Mouse (Mus musculus) fat pad, adult 2 months (tissue): ENCODE measurements at regions not wholly inside any gene's neighbourhood (a gene's known extent, or its start where the extent isn't known, plus 50 kb on each side); places are given as distances from the start of the nearest gene placed in this dataset.

ENCODE experiments used
- DNase-seq: peaks from one replicate; pipeline ENCODE4 v3.0.0-alpha.2; 2011; ENCODE audit warnings: low read depth, low spot score; ENCODE audit errors: extremely low read depth

- DNase-seq: no peak
Observed at GRCm38 (mm10) chr2:124933876-124934275, 134.0 kb upstream of the Slc24a5 start.

GRCm38 (mm10) chr2:124948263-124948781, 119.6 kb upstream of the Slc24a5 start:
- no peak for DNase-seq

- no peak for DNase-seq
Observed at GRCm38 (mm10) chr2:124948812-124949211, 119.1 kb upstream of the Slc24a5 start.

GRCm38 (mm10) chr2:124952212-124952611, 115.7 kb upstream of the Slc24a5 start:
- no peak for DNase-seq

GRCm38 (mm10) chr2:124953015-124953414, 114.9 kb upstream of the Slc24a5 start:
- no peak for DNase-seq

GRCm38 (mm10) chr2:124955843-124956242, 112.1 kb upstream of the Slc24a5 start:
- no peak for DNase-seq

- no peak for DNase-seq
Observed at GRCm38 (mm10) chr2:124959431-124959830, 108.5 kb upstream of the Slc24a5 start.

GRCm38 (mm10) chr2:124971826-124972749, 95.8 kb upstream of the Slc24a5 start:
- DNase-seq: no peak

GRCm38 (mm10) chr2:124975106-124975505, 92.8 kb upstream of the Slc24a5 start:
- DNase-seq: no peak

GRCm38 (mm10) chr2:124990976-124991375, 76.9 kb upstream of the Slc24a5 start:
- no peak for DNase-seq

GRCm38 (mm10) chr2:125015007-125015406, 52.9 kb upstream of the Slc24a5 start:
- DNase-seq: no peak

GRCm38 (mm10) chr2:125016946-125017345, 51.0 kb upstream of the Slc24a5 start:
- DNase-seq: no peak
